Mouse (Mus musculus) embryo, embryonic 11.5 days (tissue): ENCODE results near the gene Amfr.

Source experiments
- DNase-seq: peaks from one replicate; pipeline ENCODE4 v3.0.0-alpha.2; 2012; ENCODE audit warnings: low read depth, low spot score

The Amfr gene

DNA sequence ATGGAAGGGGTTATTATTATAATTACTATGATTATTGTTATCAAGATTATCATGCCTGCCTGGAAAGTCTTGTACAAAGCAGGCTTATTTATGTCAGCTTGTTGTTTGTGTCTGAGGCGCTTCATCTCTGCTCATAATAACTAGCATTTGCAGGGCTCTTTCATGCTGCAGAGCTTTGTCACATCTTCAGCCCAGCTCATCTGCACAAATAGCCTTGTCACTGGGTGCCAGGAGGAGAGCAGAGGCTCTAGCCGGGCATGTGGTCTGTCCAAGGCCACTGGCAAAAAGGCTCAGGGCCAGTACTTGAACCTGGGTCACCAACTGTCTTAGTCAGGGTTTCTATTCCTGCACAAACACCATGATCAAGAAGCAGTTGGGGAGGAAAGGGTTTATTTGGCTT is 79.4 kb downstream of the Amfr start:
- DNase-seq, result no peak

DNA sequence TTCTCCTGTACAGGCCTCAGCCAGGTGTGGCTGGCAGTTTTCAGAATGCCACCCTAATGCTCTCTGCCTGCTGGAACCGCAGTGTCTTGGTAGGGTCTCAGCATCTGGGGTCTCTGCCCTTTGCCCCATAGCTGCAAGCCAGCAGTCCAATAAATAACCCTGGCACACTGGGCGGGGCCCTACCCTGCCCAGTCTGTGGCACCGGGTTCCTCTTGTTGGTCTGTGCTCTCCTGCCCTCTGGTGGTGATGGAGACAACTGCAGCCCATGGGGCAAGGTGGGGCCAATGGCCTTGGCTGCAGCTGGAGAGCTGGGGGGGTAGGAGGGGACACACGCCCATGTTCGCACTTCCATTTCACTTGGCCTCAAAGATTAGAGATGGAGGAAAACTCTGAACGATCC is 79.8 kb downstream of the Amfr start:
- peak; percentile 51 for DNase-seq

DNA sequence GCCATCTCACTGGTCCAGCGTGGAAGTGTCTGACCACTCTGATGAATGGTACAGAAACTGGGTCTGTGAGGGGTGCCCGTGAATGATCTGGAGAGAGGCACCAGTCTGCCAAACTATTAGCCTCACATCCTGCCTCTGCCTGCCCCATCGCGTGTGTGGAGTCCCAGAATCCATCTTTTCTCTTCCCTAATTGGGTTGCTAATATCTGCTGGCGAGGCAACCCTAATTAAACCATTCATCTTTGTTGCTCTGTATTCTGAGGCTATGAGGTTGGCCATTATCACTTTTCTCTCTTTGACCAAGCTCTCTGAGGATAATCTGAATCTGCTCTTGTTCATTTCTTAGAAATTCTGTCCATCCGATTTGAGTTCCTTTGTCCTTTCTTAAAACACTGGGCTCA is 81.3 kb downstream of the Amfr start:
- DNase-seq, result no peak

DNA sequence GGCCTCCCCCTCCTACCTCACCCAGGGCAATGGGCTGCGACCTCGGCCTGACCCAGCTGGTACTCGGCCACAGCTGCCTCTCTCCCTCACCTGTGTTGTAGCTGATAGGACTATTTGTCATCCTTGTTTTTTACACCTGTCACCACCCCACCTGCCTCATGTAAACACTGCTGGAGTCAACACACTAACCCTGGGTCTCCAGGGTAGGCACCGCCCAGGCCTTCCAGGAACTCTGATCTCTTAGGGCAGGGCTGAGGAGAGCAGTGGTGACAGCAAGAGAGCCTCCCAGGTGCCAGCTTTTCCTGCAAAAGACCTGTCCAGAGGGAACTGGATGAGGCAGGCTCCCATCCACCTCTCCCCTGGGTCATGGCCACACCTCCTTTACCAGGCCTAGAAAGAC is 83.4 kb downstream of the Amfr start:
- no peak for DNase-seq

DNA sequence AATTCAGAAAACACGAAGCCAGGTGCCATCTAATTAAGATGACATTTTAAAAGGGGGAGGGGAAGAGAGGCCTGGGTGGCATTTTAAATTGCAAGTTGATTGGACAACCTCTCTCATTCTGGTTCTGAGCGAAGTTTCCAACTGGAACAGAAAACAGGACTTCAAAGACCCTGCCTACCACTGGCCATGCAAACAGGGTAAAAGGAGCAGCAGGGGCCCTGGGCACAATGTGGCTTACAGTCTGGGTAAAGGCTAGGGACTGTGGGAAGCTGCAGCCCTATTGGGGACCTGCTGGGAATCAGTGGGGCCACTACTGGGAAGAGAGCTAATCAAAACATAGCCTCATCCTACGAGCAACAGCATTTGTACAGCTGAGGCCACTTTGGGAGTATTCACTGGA is 87.1 kb downstream of the Amfr start:
- no peak for DNase-seq

DNA sequence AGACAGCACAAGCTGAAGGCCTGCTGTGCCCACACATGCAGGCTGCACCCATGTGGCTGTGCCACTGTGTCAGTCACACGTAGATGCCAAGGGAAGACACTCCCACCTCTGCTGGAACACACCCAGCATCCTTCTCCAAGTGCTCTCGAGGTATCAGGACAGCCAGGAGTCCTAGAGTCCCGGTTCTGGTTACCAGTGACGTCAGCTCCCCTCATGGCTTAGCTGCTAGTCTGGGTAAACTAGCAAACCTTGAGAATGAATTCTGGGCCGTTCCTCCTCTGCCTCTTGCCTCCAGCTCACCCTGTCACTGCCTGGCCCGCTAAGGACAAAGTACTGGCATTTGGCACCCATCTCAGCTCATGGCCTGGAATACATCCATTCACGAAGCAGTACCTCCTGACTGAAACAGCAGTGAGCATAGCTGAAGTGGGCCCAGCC is 88.7 kb downstream of the Amfr start:
- no peak for DNase-seq
